Mouse (Mus musculus) ES-E14 (cell line): ENCODE results near the gene Cdkn1c. TPM values are rescaled to one million over a fixed set of nuclear protein-coding genes. Genes with fewer than 3 reads are reported as not detected.

Experiments used
- DNase-seq: peaks from one replicate; pipeline ENCODE4 v3.0.0-alpha.2; 2013; ENCODE audit warnings: low read depth, low spot score
- H3K27ac ChIP-seq: 2 replicates; pipeline ENCODE4 v1.5.1; 2012; ENCODE audit warnings: low read depth, mild to moderate bottlenecking, low read length, moderate library complexity, mixed read lengths; ENCODE audit not compliant: poor library complexity, insufficient read depth, severe bottlenecking
- H3K36me3 ChIP-seq: 2 replicates; pipeline ENCODE4 v1.6.1; 2012; ENCODE audit warnings: mild to moderate bottlenecking, low read length, moderate library complexity, mixed read lengths; ENCODE audit not compliant: control insufficient read depth, poor library complexity, insufficient read depth, severe bottlenecking
- H3K4me1 ChIP-seq, 2 experiments: fragments of 150-350 bp in 1 of 2; sonication (generic) in 1 of 2; 2 replicates each; pipeline ENCODE4 v1.6.1; 2012; ENCODE audit warnings: low read length in 2 of 2, mild to moderate bottlenecking in 1 of 2, mixed read lengths in 1 of 2; ENCODE audit not compliant: control insufficient read depth in 2 of 2, insufficient read depth in 2 of 2, poor library complexity in 1 of 2
- H3K4me3 ChIP-seq, 2 experiments: fragments of 150-350 bp in 1 of 2; sonication (generic) in 1 of 2; 2 replicates each; pipeline ENCODE4 v1.5.1; 2012; ENCODE audit warnings: low read length in 2 of 2, low read depth in 1 of 2, mild to moderate bottlenecking in 1 of 2, mixed read lengths in 1 of 2; ENCODE audit not compliant: insufficient read depth in 1 of 2, poor library complexity in 1 of 2, severe bottlenecking in 1 of 2
- H3K9ac ChIP-seq: 2 replicates; pipeline ENCODE4 v1.6.1; 2012; ENCODE audit warnings: low read depth, mild to moderate bottlenecking, low read length, mixed read lengths; ENCODE audit not compliant: poor library complexity, insufficient read depth, severe bottlenecking
- H3K9me3 ChIP-seq: fragments of 150-350 bp; sonication (generic); 2 replicates; pipeline ENCODE4 v1.6.1; 2012; ENCODE audit warnings: low read depth, mild to moderate bottlenecking, low read length; ENCODE audit not compliant: control insufficient read depth, insufficient read depth
- CHD2 ChIP-seq: IDR thresholded peaks from 2 replicates; pipeline ENCODE4 v1.6.1; 2014; ENCODE audit warnings: mild to moderate bottlenecking, low read depth, low read length, inconsistent platforms
- HCFC1 ChIP-seq: IDR thresholded peaks from 2 replicates; pipeline ENCODE4 v1.6.1; 2012; ENCODE audit warnings: low read length, inconsistent platforms, borderline replicate concordance; ENCODE audit not compliant: insufficient read depth
- MAFK ChIP-seq: IDR thresholded peaks from 2 replicates; pipeline ENCODE4 v1.6.1; 2014; ENCODE audit warnings: mild to moderate bottlenecking, low read depth, low read length, inconsistent platforms; ENCODE audit not compliant: insufficient read depth
- ZC3H11A ChIP-seq: IDR thresholded peaks from 2 replicates; pipeline ENCODE4 v1.6.1; 2012; ENCODE audit warnings: low read depth, mild to moderate bottlenecking, inconsistent platforms, low read length, borderline replicate concordance
- ZNF384 ChIP-seq: IDR thresholded peaks from 2 replicates; pipeline ENCODE4 v1.6.1; 2012; ENCODE audit warnings: low read depth, low read length, inconsistent platforms
- in situ Hi-C, 2 experiments: fragments of 600-800 bp; cut with MboI; formaldehyde crosslinking; loops; one replicate each; pipeline ENCODE4 v1.15.1; 2025; ENCODE audit warnings: low sequenced_read_pairs in 2 of 2, inconsistent platforms in 1 of 2; ENCODE audit not compliant: unreplicated experiment in 2 of 2
- total RNA-seq: library from RNA; depleted of rRNA; stranded (reverse); fragments of 300-350 nt; gene quantifications from 2 replicates; pipeline ENCODE4 v1.2.3, GENCODE M21; 2012; rRNA removed

Gene Cdkn1c
- 57.9 and 85.6 TPM in 2 replicates for total RNA-seq

DNA sequence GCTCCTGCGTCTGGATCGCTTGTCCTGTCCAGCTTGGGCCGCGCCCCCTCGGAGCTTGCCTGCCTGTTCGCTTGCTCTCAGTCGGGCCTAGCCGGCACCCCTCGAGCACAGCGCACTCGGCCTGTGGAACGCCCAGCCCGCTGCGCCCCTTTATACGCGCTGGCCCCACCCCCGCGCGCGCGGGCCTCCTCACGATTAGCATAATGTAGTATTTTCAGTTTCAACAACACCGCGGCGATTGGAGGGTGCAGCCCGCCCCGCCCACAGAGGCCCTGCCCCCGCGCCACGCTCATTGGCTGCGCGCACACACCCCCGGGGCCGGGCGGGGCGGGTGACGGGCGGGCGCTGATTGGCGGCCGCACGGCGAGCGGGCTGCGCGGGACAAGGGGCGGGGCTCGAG lies at the start of gene Cdkn1c:
Gene Cdkn1c (minus strand): TSS at position 177 of the 400 bp plus-strand sequence.
- H3K36me3 ChIP-seq, result no peaks in the 10 kb centered on the region
- no peak within 1 kb of the TSS for H3K27ac ChIP-seq
- H3K9ac ChIP-seq, result peak within 1 kb of the TSS; percentile 46
- no peaks in the 10 kb centered on the region for H3K9me3 ChIP-seq
- H3K4me1 ChIP-seq, result peaks cover 0 to 13% of the 10 kb centered on the region in 2 experiments; a peak in 2 of 4 replicates
- in situ Hi-C loops, result no loop called here
- peak; percentile 82 for DNase-seq
- H3K4me3 ChIP-seq, result peak within 1 kb of the TSS; percentile 44 to 45
- no peak for TF ChIP-seq HCFC1
- TF ChIP-seq MAFK, result no peak
- TF ChIP-seq ZC3H11A, result no peak
- TF ChIP-seq CHD2, result no peak
- TF ChIP-seq ZNF384, result no peak

DNA sequence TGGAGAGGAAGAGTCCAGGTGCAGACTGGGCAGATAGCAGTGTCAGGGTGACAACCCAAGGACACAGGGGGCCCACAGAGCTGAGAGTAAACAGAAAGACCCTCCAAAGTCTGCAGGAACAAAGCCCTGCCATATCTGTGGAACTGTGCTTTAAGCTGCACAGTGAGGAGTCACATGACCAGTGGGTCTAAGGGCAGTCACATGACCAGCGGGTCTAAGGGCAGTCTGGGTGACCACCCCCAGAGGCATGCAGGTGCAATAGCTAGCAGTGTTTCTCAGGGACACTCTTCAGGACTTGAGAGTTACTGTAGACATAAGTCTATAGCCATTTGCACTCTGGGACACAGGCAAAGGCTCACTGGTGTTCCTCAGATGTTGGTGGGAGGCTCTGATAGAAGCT lies 48.7 kb upstream of the Cdkn1c start:
- H3K4me3 ChIP-seq, result no peak overlapping the region
- peaks cover 0 to 12% of the 10 kb centered on the region in 2 experiments; a peak in 2 of 4 replicates for H3K4me1 ChIP-seq
- H3K36me3 ChIP-seq, result peaks cover 10% of the 10 kb centered on the region
- in situ Hi-C loops, result no loop called here
- H3K27ac ChIP-seq, result no peak overlapping the region
- DNase-seq, result no peak
- H3K9me3 ChIP-seq, result no peaks in the 10 kb centered on the region
- TF ChIP-seq CHD2 (no peak), ZNF384 (no peak), ZC3H11A (no peak), HCFC1 (no peak), MAFK (no peak)
- no peak overlapping the region for H3K9ac ChIP-seq

DNA sequence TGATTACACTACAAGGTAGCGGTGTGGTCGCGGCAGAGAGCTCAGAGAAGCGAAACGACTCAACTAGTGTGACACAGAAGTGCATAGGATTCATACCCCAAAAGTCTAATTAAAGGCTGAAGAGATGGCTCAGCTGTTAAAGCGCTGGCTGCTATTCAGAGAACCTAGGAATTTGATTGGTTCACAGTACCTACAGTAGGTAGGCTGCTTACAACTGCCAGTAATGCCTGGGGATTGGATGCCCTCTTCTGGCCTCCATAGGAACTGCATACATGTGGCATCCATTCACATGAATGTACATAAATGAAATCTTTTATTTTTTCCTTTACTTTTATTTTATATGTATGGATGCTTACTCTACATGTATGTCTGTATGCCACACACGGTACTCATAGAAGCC lies 45.8 kb upstream of the Cdkn1c start:
- Histone ChIP-seq H3K27ac (no peak overlapping the region), H3K36me3 (no peaks in the 10 kb centered on the region), H3K4me1 (peaks cover 2 to 17% of the 10 kb centered on the region in 2 experiments; a peak in 2 of 4 replicates), H3K4me3 (peak overlapping the region in 1 of 2 experiments; percentile 9; a peak in 1 of 4 replicates), H3K9me3 (no peaks in the 10 kb centered on the region), H3K9ac (no peak overlapping the region)
- peak; percentile 64 for DNase-seq
- TF ChIP-seq HCFC1 (no peak), ZNF384 (0 out of 2 replicates have a peak, but pooled peaks have one; percentile 18), MAFK (no peak), ZC3H11A (peak; percentile 79), CHD2 (no peak)
- in situ Hi-C loops, result no loop called here

GRCm38 (mm10) chr7:143506271-143506670 lies 45.4 kb upstream of the Cdkn1c start:
- H3K4me3 ChIP-seq, result peak overlapping the region in 1 of 2 experiments; percentile 9; a peak in 1 of 4 replicates
- TF ChIP-seq HCFC1 (no peak), ZNF384 (no peak), MAFK (no peak), ZC3H11A (no peak), CHD2 (no peak)
- no peak overlapping the region for H3K27ac ChIP-seq
- no peaks in the 10 kb centered on the region for H3K36me3 ChIP-seq
- in situ Hi-C loops, result no loop called here
- H3K9me3 ChIP-seq, result no peaks in the 10 kb centered on the region
- DNase-seq, result no peak
- peaks cover 2 to 17% of the 10 kb centered on the region in 2 experiments; a peak in 2 of 4 replicates for H3K4me1 ChIP-seq
- H3K9ac ChIP-seq, result no peak overlapping the region

DNA sequence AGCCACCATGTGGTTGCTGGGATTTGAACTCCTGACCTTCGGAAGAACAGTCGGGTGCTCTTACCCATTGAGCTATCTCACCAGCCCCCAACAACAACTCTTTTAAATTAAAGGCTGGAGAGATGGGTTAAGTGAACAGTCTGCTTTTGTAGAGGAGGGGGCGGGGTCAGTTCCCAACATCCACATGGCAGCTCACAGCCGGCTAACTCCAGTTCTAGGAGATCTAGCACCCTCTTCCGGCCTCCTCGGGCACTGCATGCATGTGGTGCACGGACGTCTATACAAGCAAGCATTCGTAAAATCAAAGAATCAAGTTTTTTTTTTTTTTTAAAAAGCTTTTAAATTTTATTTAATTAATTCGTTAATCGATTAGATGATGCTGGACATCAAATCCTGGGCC lies 45.0 kb upstream of the Cdkn1c start:
- Histone ChIP-seq H3K27ac (no peak overlapping the region), H3K4me3 (no peak overlapping the region), H3K36me3 (no peaks in the 10 kb centered on the region), H3K9ac (no peak overlapping the region), H3K9me3 (no peaks in the 10 kb centered on the region), H3K4me1 (peaks cover 2 to 19% of the 10 kb centered on the region in 2 experiments; a peak in 2 of 4 replicates)
- DNase-seq, result peak; percentile 90
- TF ChIP-seq ZNF384, result 0 out of 2 replicates have a peak, but pooled peaks have one; percentile 15
- no peak for TF ChIP-seq HCFC1
- TF ChIP-seq ZC3H11A, result peak; percentile 62; the same call in 1 of the 2 replicates
- in situ Hi-C loops, result no loop called here
